Mouse (Mus musculus): ENCODE data around the gene Glra3. TPM values are rescaled to one million over a fixed set of nuclear protein-coding genes. Genes with fewer than 3 reads are reported as not detected.

The Glra3 gene
- polyA plus RNA-seq (2012; fragmentation: generic; extraction: Trizol) = 0.01 TPM

GRCm38 (mm10) chr8:55939870-55940525, at the start of gene Glra3:
Gene Glra3, plus strand, starts transcription at chr8:55940460.
- H3K4me3 ChIP-seq = no peak within 1 kb of the TSS
- H3K36me3 ChIP-seq (ENCODE audit: control insufficient read depth, insufficient read depth) = no peaks in the 10 kb centered on the region
- TF ChIP-seq MYOD1 (IDR thresholded peaks at IDR 0.05; ENCODE audit: control insufficient read depth in 1 of 3, insufficient read length in 2 of 3, low read depth in 2 of 3) = no peak
- no peak for TF ChIP-seq POLR2AphosphoS2 (IDR thresholded peaks at IDR 0.05; ENCODE audit: insufficient read length, low read depth)
- TF ChIP-seq TCF3 (IDR thresholded peaks at IDR 0.05; ENCODE audit: insufficient read length, low read depth) = no peak
- TF ChIP-seq MYOG (IDR thresholded peaks at IDR 0.05; ENCODE audit: control insufficient read depth in 1 of 3, insufficient read depth in 1 of 3, insufficient read length in 2 of 3, low read depth in 2 of 3) = no peak
- TF ChIP-seq CEBPB (IDR thresholded peaks at IDR 0.05; ENCODE audit: insufficient read depth, poor library complexity, severe bottlenecking) = no peak
- no peak within 1 kb of the TSS for H3K4me2 ChIP-seq (ENCODE audit: low read depth)
- H3ac ChIP-seq (ENCODE audit: control insufficient read depth, insufficient read length) = no peak within 1 kb of the TSS
- no peaks in the 10 kb centered on the region for H3K79me2 ChIP-seq (ENCODE audit: control insufficient read depth, insufficient read depth)
- no peaks in the 10 kb centered on the region for H3K27me3 ChIP-seq (ENCODE audit: control insufficient read depth, insufficient read depth, insufficient read length)

- Histone ChIP-seq H3K4me3 (no peak within 1 kb of the TSS), H3K27me3 (ENCODE audit: control insufficient read depth, insufficient read depth, insufficient read length) (no peaks in the 10 kb centered on the region), H3ac (ENCODE audit: control insufficient read depth, insufficient read length) (no peak within 1 kb of the TSS), H3K79me2 (ENCODE audit: control insufficient read depth, insufficient read depth) (no peaks in the 10 kb centered on the region), H3K4me2 (ENCODE audit: low read depth) (no peak within 1 kb of the TSS), H3K36me3 (ENCODE audit: control insufficient read depth, insufficient read depth) (no peaks in the 10 kb centered on the region)
- TF ChIP-seq POLR2AphosphoS2 (IDR thresholded peaks at IDR 0.05; ENCODE audit: insufficient read length, low read depth) (no peak), MYOG (IDR thresholded peaks at IDR 0.05; ENCODE audit: control insufficient read depth in 1 of 3, insufficient read depth in 1 of 3, insufficient read length in 2 of 3, low read depth in 2 of 3) (no peak), MAX (IDR thresholded peaks at IDR 0.05; ENCODE audit: low read depth) (no peak), TCF12 (IDR thresholded peaks at IDR 0.05; ENCODE audit: insufficient read depth, poor library complexity, severe bottlenecking) (no peak), CEBPB (IDR thresholded peaks at IDR 0.05; ENCODE audit: insufficient read depth, poor library complexity, severe bottlenecking) (no peak), POLR2A (IDR thresholded peaks at IDR 0.05; ENCODE audit: insufficient read length, low read depth) (no peak), TCF3 (IDR thresholded peaks at IDR 0.05; ENCODE audit: insufficient read length, low read depth) (no peak)
These were observed 33.4 kb upstream of the Glra3 start, which contains the start of gene Adam29 for GRCm38 (mm10) chr8:55906848-55907247. Gene Adam29, minus strand, starts transcription at chr8:55906948.

GRCm38 (mm10) chr8:55940526-55940880, 243 bp downstream of the Glra3 start:
- Histone ChIP-seq H3K27me3 (ENCODE audit: control insufficient read depth, insufficient read depth, insufficient read length) (no peaks in the 10 kb centered on the region), H3K79me2 (ENCODE audit: control insufficient read depth, insufficient read depth) (no peaks in the 10 kb centered on the region), H3ac (ENCODE audit: control insufficient read depth, insufficient read length) (no peak overlapping the region), H3K4me3 (no peak overlapping the region), H3K4me2 (ENCODE audit: low read depth) (no peak overlapping the region), H3K36me3 (ENCODE audit: control insufficient read depth, insufficient read depth) (no peaks in the 10 kb centered on the region)
- TF ChIP-seq TCF12 (IDR thresholded peaks at IDR 0.05; ENCODE audit: insufficient read depth, poor library complexity, severe bottlenecking) = no peak
- peak; percentile 20 for TF ChIP-seq REST (IDR thresholded peaks at IDR 0.05; ENCODE audit: insufficient read depth, insufficient read length)

- Histone ChIP-seq H3K4me2 (ENCODE audit: low read depth) (no peak overlapping the region), H3K79me2 (ENCODE audit: control insufficient read depth, insufficient read depth) (no peaks in the 10 kb centered on the region), H3K27me3 (ENCODE audit: control insufficient read depth, insufficient read depth, insufficient read length) (no peaks in the 10 kb centered on the region), H3K4me3 (no peak overlapping the region), H3ac (ENCODE audit: control insufficient read depth, insufficient read length) (no peak overlapping the region), H3K36me3 (ENCODE audit: control insufficient read depth, insufficient read depth) (no peaks in the 10 kb centered on the region)
- no peak for TF ChIP-seq TCF3 (IDR thresholded peaks at IDR 0.05; ENCODE audit: insufficient read length, low read depth)
- TF ChIP-seq POLR2AphosphoS2 (IDR thresholded peaks at IDR 0.05; ENCODE audit: insufficient read length, low read depth) = no peak
- TF ChIP-seq POLR2A (IDR thresholded peaks at IDR 0.05; ENCODE audit: insufficient read length, low read depth) = no peak
- no peak for TF ChIP-seq TCF12 (IDR thresholded peaks at IDR 0.05; ENCODE audit: insufficient read depth, poor library complexity, severe bottlenecking)
- TF ChIP-seq USF1 (IDR thresholded peaks at IDR 0.05; ENCODE audit: low read depth) = no peak
- TF ChIP-seq MYOD1 (IDR thresholded peaks at IDR 0.05; ENCODE audit: control insufficient read depth in 1 of 3, insufficient read length in 2 of 3, low read depth in 2 of 3) = no peak
- no peak for TF ChIP-seq REST (IDR thresholded peaks at IDR 0.05; ENCODE audit: insufficient read depth, insufficient read length)
- no peak for TF ChIP-seq MYOG (IDR thresholded peaks at IDR 0.05; ENCODE audit: control insufficient read depth in 1 of 3, insufficient read depth in 1 of 3, insufficient read length in 2 of 3, low read depth in 2 of 3)
These were observed 24.6 kb downstream of the Glra3 start for GRCm38 (mm10) chr8:55964759-55965320.

- Histone ChIP-seq H3K36me3 (ENCODE audit: control insufficient read depth, insufficient read depth) (no peaks in the 10 kb centered on the region), H3K27me3 (ENCODE audit: control insufficient read depth, insufficient read depth, insufficient read length) (no peaks in the 10 kb centered on the region), H3K79me2 (ENCODE audit: control insufficient read depth, insufficient read depth) (no peaks in the 10 kb centered on the region), H3K4me2 (ENCODE audit: low read depth) (no peak overlapping the region), H3K4me3 (no peak overlapping the region), H3ac (ENCODE audit: control insufficient read depth, insufficient read length) (no peak overlapping the region)
- no peak for TF ChIP-seq POLR2AphosphoS2 (IDR thresholded peaks at IDR 0.05; ENCODE audit: insufficient read length, low read depth)
- TF ChIP-seq POLR2A (IDR thresholded peaks at IDR 0.05; ENCODE audit: insufficient read length, low read depth) = no peak
- no peak for TF ChIP-seq TCF3 (IDR thresholded peaks at IDR 0.05; ENCODE audit: insufficient read length, low read depth)
- no peak for TF ChIP-seq MYOD1 (IDR thresholded peaks at IDR 0.05; ENCODE audit: control insufficient read depth in 1 of 3, insufficient read length in 2 of 3, low read depth in 2 of 3)
- TF ChIP-seq USF1 (IDR thresholded peaks at IDR 0.05; ENCODE audit: low read depth) = no peak
- TF ChIP-seq TCF12 (IDR thresholded peaks at IDR 0.05; ENCODE audit: insufficient read depth, poor library complexity, severe bottlenecking) = no peak
- no peak for TF ChIP-seq REST (IDR thresholded peaks at IDR 0.05; ENCODE audit: insufficient read depth, insufficient read length)
- TF ChIP-seq SRF (IDR thresholded peaks at IDR 0.05; ENCODE audit: control insufficient read depth, insufficient read length, low read depth) = no peak
- TF ChIP-seq MYOG (IDR thresholded peaks at IDR 0.05; ENCODE audit: control insufficient read depth in 1 of 3, insufficient read depth in 1 of 3, insufficient read length in 2 of 3, low read depth in 2 of 3) = no peak
- no peak for TF ChIP-seq E2F4 (IDR thresholded peaks at IDR 0.05; ENCODE audit: insufficient read depth)
These were observed 57.6 kb downstream of the Glra3 start for GRCm38 (mm10) chr8:55997859-55998258.
